Mouse (Mus musculus): ENCODE measurements at regions not wholly inside any gene's neighbourhood (a gene's known extent, or its start where the extent isn't known, plus 50 kb on each side); places are given as distances from the start of the nearest gene placed in this dataset.
A peak's percentile ranks its signal among the peaks of the same experiment; 100 is the strongest.

- DNase-seq (ENCODE audit: low spot score), result peak; percentile 51
Observed at GRCm38 (mm10) chr9:61046517-61046916, 252.2 kb downstream of the Uaca start.

GRCm38 (mm10) chr9:61047289-61047688, 252.9 kb downstream of the Uaca start:
- DNase-seq (ENCODE audit: low spot score), result no peak

GRCm38 (mm10) chr9:61048576-61048975, 254.2 kb downstream of the Uaca start:
- no peak for DNase-seq (ENCODE audit: low spot score)

GRCm38 (mm10) chr9:61052621-61053020, 258.3 kb downstream of the Uaca start:
- no peak for DNase-seq (ENCODE audit: low spot score)

- peak; percentile 15 for DNase-seq (ENCODE audit: low spot score)
Observed at GRCm38 (mm10) chr9:61054427-61054826, 260.1 kb downstream of the Uaca start.

- DNase-seq (ENCODE audit: low spot score), result peak; percentile 37
Observed at GRCm38 (mm10) chr9:61055392-61055791, 261.1 kb downstream of the Uaca start.

GRCm38 (mm10) chr9:61055928-61056730, 261.8 kb downstream of the Uaca start:
- no peak for DNase-seq (ENCODE audit: low spot score)

GRCm38 (mm10) chr9:61056731-61057270, 262.5 kb downstream of the Uaca start:
- no peak for DNase-seq (ENCODE audit: low spot score)

GRCm38 (mm10) chr9:61059225-61059624, 264.9 kb downstream of the Uaca start:
- no peak for DNase-seq (ENCODE audit: low spot score)

- no peak for DNase-seq (ENCODE audit: low spot score)
Observed at GRCm38 (mm10) chr9:61060958-61061357, 266.6 kb downstream of the Uaca start.

GRCm38 (mm10) chr9:61064714-61065305, 270.5 kb downstream of the Uaca start:
- DNase-seq (ENCODE audit: low spot score), result no peak

GRCm38 (mm10) chr9:61069553-61070314, 275.4 kb downstream of the Uaca start:
- DNase-seq (ENCODE audit: low spot score), result no peak

- DNase-seq (ENCODE audit: low spot score), result no peak
Observed at GRCm38 (mm10) chr9:61070315-61070707, 276.0 kb downstream of the Uaca start.

GRCm38 (mm10) chr9:61070861-61071260, 276.5 kb downstream of the Uaca start:
- no peak for DNase-seq (ENCODE audit: low spot score)

GRCm38 (mm10) chr9:61073482-61073881, 279.1 kb downstream of the Uaca start:
- no peak for DNase-seq (ENCODE audit: low spot score)

GRCm38 (mm10) chr9:61075071-61075470, 280.7 kb downstream of the Uaca start:
- no peak for DNase-seq (ENCODE audit: low spot score)

- DNase-seq (ENCODE audit: low spot score), result no peak
Observed at GRCm38 (mm10) chr9:61077181-61077580, 282.8 kb downstream of the Uaca start.

GRCm38 (mm10) chr9:61077807-61078206, 283.5 kb downstream of the Uaca start:
- no peak for DNase-seq (ENCODE audit: low spot score)

- no peak for DNase-seq (ENCODE audit: low spot score)
Observed at GRCm38 (mm10) chr9:61081474-61082021, 287.2 kb downstream of the Uaca start.

GRCm38 (mm10) chr9:61084655-61085230, 287.4 kb upstream of the Tle3 start:
- DNase-seq (ENCODE audit: low spot score), result no peak

- DNase-seq (ENCODE audit: low spot score), result no peak
Observed at GRCm38 (mm10) chr9:61087035-61087434, 285.1 kb upstream of the Tle3 start.
